ENCODE assay signal across 21 mouse cellular contexts in genomic region chr17:5012091-5012490, GRCm38 (mm10). TPM values are rescaled to one million over a fixed set of nuclear protein-coding genes. Genes with fewer than 3 reads are reported as not detected.
A peak's percentile ranks its signal among the peaks of the same experiment; 100 is the strongest.
DNase-seq lines count a peak whose midpoint lies in the region; ATAC-seq and TF ChIP-seq lines count a peak whose summit lies in the region.
"Had no signal": no experiment of that assay in that cellular context is flagged by ENCODE, and none has a peak within 500 bp of the region (broad histone marks: within the 10 kb centered on the region; RNA-seq: fewer than 3 reads in every experiment).

No protein-coding gene starts in this region.

- peak; percentile 53 for DNase-seq in heart, embryonic 10.5 days (ENCODE audit: low spot score)
- no peak for DNase-seq in heart, adult 11 months
- no peak for DNase-seq in kidney, adult 2 months
- DNase-seq in liver, postnatal 0 days = no peak
- DNase-seq in midbrain, embryonic 14.5 days = no peak
- DNase-seq: adrenal gland, adult 8-10 months; cerebellum, adult 2 months; cerebellum, postnatal 14 days; gastrocnemius, postnatal 25 days; heart, adult 18-20 months; heart, postnatal 14 days; lung, postnatal 10 days; thymus, postnatal 14 days had no signal

- H3K4me3 ChIP-seq in heart, embryonic 10.5 days = no peak overlapping the region
- H3K4me3 ChIP-seq in kidney, embryonic 16.5 days (ENCODE audit: low read length) = no peak overlapping the region
- H3K4me3 ChIP-seq in kidney, adult 2 months (ENCODE audit: insufficient read depth, low read depth, low read length) = no peak overlapping the region
- H3K4me3 ChIP-seq in liver, postnatal 0 days (ENCODE audit: low read depth, low read length) = no peak overlapping the region
- no peak overlapping the region for H3K4me3 ChIP-seq in liver, embryonic 12.5 days
- no peak overlapping the region for H3K4me3 ChIP-seq in midbrain, embryonic 14.5 days (replicated peaks; ENCODE audit: low read depth, low read length)
- H3K4me3 ChIP-seq: erythroblast, embryonic 14.5 days; hindbrain, embryonic 10.5 days; limb, embryonic 12.5 days; midbrain, embryonic 13.5 days had no signal

- peaks cover 66% of the 10 kb centered on the region for H3K4me1 ChIP-seq in heart, embryonic 10.5 days
- H3K4me1 ChIP-seq in kidney, embryonic 16.5 days (ENCODE audit: insufficient read depth, low read length) = peaks cover 58% of the 10 kb centered on the region
- peaks cover 59% of the 10 kb centered on the region for H3K4me1 ChIP-seq in kidney, adult 2 months (ENCODE audit: control insufficient read depth, insufficient read depth, low read length)
- H3K4me1 ChIP-seq in liver, postnatal 0 days (ENCODE audit: insufficient read depth) = peaks cover 47% of the 10 kb centered on the region
- peaks cover 67% of the 10 kb centered on the region for H3K4me1 ChIP-seq in liver, embryonic 12.5 days
- H3K4me1 ChIP-seq in midbrain, embryonic 14.5 days (ENCODE audit: control insufficient read depth, insufficient read depth, low read length) = peaks cover 30% of the 10 kb centered on the region

- peaks cover 3% of the 10 kb centered on the region; the same call in 1 of the 2 replicates for H3K36me3 ChIP-seq in heart, embryonic 10.5 days
- no peaks in the 10 kb centered on the region for H3K36me3 ChIP-seq in kidney, embryonic 16.5 days (ENCODE audit: insufficient read depth, low read length)
- H3K36me3 ChIP-seq in kidney, adult 2 months (ENCODE audit: control insufficient read depth, insufficient read depth, low read length) = no peaks in the 10 kb centered on the region
- H3K36me3 ChIP-seq in liver, postnatal 0 days (replicated peaks; ENCODE audit: insufficient read depth, low read length) = no peaks in the 10 kb centered on the region
- no peaks in the 10 kb centered on the region for H3K36me3 ChIP-seq in liver, embryonic 12.5 days
- no peaks in the 10 kb centered on the region for H3K36me3 ChIP-seq in midbrain, embryonic 14.5 days (ENCODE audit: control insufficient read depth, insufficient read depth, low read length)
- H3K36me3 ChIP-seq: midbrain, embryonic 13.5 days had no signal

- no peaks in the 10 kb centered on the region for H3K9me3 ChIP-seq in heart, embryonic 10.5 days
- no peaks in the 10 kb centered on the region for H3K9me3 ChIP-seq in kidney, embryonic 16.5 days (ENCODE audit: low read length)
- H3K9me3 ChIP-seq in liver, postnatal 0 days (ENCODE audit: low read length) = no peaks in the 10 kb centered on the region
- no peaks in the 10 kb centered on the region for H3K9me3 ChIP-seq in liver, embryonic 12.5 days (replicated peaks)
- H3K9me3 ChIP-seq in midbrain, embryonic 14.5 days (ENCODE audit: control insufficient read depth, low read length) = no peaks in the 10 kb centered on the region
- H3K9me3 ChIP-seq: G1E; hindbrain, embryonic 10.5 days; limb, embryonic 12.5 days; midbrain, embryonic 13.5 days had no signal

- no peak overlapping the region for H3K4me2 ChIP-seq in kidney, embryonic 16.5 days (replicated peaks; ENCODE audit: low read depth, low read length)
- H3K4me2 ChIP-seq in liver, postnatal 0 days (ENCODE audit: low read depth, low read length) = no peak overlapping the region
- no peak overlapping the region for H3K4me2 ChIP-seq in liver, embryonic 12.5 days
- no peak overlapping the region for H3K4me2 ChIP-seq in midbrain, embryonic 14.5 days (ENCODE audit: low read length)
- H3K4me2 ChIP-seq: limb, embryonic 12.5 days; midbrain, embryonic 13.5 days had no signal

- no peaks in the 10 kb centered on the region for H3K27me3 ChIP-seq in heart, embryonic 10.5 days (ENCODE audit: insufficient read depth, poor library complexity, severe bottlenecking)
- H3K27me3 ChIP-seq in kidney, embryonic 16.5 days (ENCODE audit: insufficient read depth, low read length) = no peaks in the 10 kb centered on the region
- no peaks in the 10 kb centered on the region for H3K27me3 ChIP-seq in kidney, adult 2 months (replicated peaks; ENCODE audit: control insufficient read depth, insufficient read depth, low read length)
- no peaks in the 10 kb centered on the region for H3K27me3 ChIP-seq in liver, postnatal 0 days (ENCODE audit: insufficient read depth, low read length)
- H3K27me3 ChIP-seq in liver, embryonic 12.5 days (replicated peaks) = no peaks in the 10 kb centered on the region
- no peaks in the 10 kb centered on the region for H3K27me3 ChIP-seq in midbrain, embryonic 14.5 days (ENCODE audit: control insufficient read depth, insufficient read depth, low read length)
- H3K27me3 ChIP-seq: limb, embryonic 12.5 days; midbrain, embryonic 13.5 days had no signal

- no peak for TF ChIP-seq EP300 in liver, postnatal 0 days (IDR thresholded peaks at IDR 0.05; ENCODE audit: low read depth)

- no peak for TF ChIP-seq CTCF in kidney, adult 2 months (conservative IDR thresholded peaks at IDR 0.05; ENCODE audit: insufficient read depth, insufficient read length, low read depth, low read length)
- no peak for TF ChIP-seq CTCF in liver, postnatal 0 days (IDR thresholded peaks at IDR 0.05; ENCODE audit: low read depth)

- ATAC-seq in kidney, embryonic 16.5 days (ENCODE audit: low FRiP score, low TSS enrichment) = peak; percentile 25; the same call in 1 of the 2 replicates
- no peak for ATAC-seq in liver, postnatal 0 days
- ATAC-seq in liver, embryonic 12.5 days = no peak
- ATAC-seq in midbrain, embryonic 14.5 days (ENCODE audit: low FRiP score, low TSS enrichment) = no peak
- ATAC-seq: midbrain, embryonic 13.5 days had no signal

- 76% methylated on average over 3 of the region's 3 CpGs for WGBS in heart, embryonic 10.5 days
- 18% methylated on average over 3 of the region's 3 CpGs for WGBS in kidney, embryonic 16.5 days
- 25% methylated on average over 3 of the region's 3 CpGs for WGBS in kidney, adult 2 months
- 73% methylated on average over 3 of the region's 3 CpGs for WGBS in liver, postnatal 0 days (ENCODE audit: insufficient replicate concordance)
- WGBS in liver, embryonic 12.5 days (ENCODE audit: insufficient replicate concordance) = 62% methylated on average over 3 of the region's 3 CpGs
- 72% methylated on average over 3 of the region's 3 CpGs for WGBS in midbrain, embryonic 14.5 days

- no peak overlapping the region for H3K27ac ChIP-seq in heart, embryonic 10.5 days
- H3K27ac ChIP-seq in kidney, embryonic 16.5 days (ENCODE audit: low read length) = no peak overlapping the region
- H3K27ac ChIP-seq in kidney, adult 2 months (ENCODE audit: insufficient read depth, low read depth, low read length) = no peak overlapping the region
- 0 out of 2 replicates have a peak overlapping the region, but pooled peaks have one; percentile 14 for H3K27ac ChIP-seq in liver, postnatal 0 days (ENCODE audit: low read depth)
- H3K27ac ChIP-seq in liver, embryonic 12.5 days = no peak overlapping the region
- no peak overlapping the region for H3K27ac ChIP-seq in midbrain, embryonic 14.5 days (replicated peaks; ENCODE audit: low read depth, low read length)
- H3K27ac ChIP-seq: hindbrain, embryonic 10.5 days; limb, embryonic 12.5 days; macrophage; midbrain, embryonic 13.5 days had no signal

- no peak overlapping the region for H3K9ac ChIP-seq in kidney, embryonic 16.5 days (replicated peaks; ENCODE audit: low read length)
- no peak overlapping the region for H3K9ac ChIP-seq in liver, postnatal 0 days (replicated peaks)
- no peak overlapping the region for H3K9ac ChIP-seq in liver, embryonic 12.5 days
- no peak overlapping the region for H3K9ac ChIP-seq in midbrain, embryonic 14.5 days (replicated peaks; ENCODE audit: low read length)
- H3K9ac ChIP-seq: limb, embryonic 12.5 days; midbrain, embryonic 13.5 days had no signal

- TF ChIP-seq POLR2A in kidney, adult 2 months (IDR thresholded peaks at IDR 0.05; ENCODE audit: low read depth, low read length) = no peak

RNA-seq across cellular contexts. Expression of gene Arid1b, which starts 18.0 kb away (rescaled TPM):
- 6.1 and 8.4 TPM in 2 replicates for polyA plus RNA-seq in heart, embryonic 10.5 days (2016; fragmentation: Nextera tagmentation; extraction: Ambion mirVana)
- polyA plus RNA-seq in kidney, embryonic 16.5 days (2015; fragmentation: Nextera tagmentation; extraction: Ambion mirVana) = 10.9 and 11.0 TPM in 2 replicates
- polyA plus RNA-seq in kidney, adult 2 months (2012; rRNA removed) = 20.6 and 22.0 TPM in 2 replicates
- polyA plus RNA-seq in liver, postnatal 0 days (2015; fragmentation: Nextera tagmentation; extraction: Ambion mirVana) = 1.9 and 2.2 TPM in 2 replicates
- polyA plus RNA-seq in liver, embryonic 12.5 days (2016; fragmentation: Nextera tagmentation; extraction: Ambion mirVana) = 5.5 and 5.9 TPM in 2 replicates
- polyA plus RNA-seq in midbrain, embryonic 14.5 days (2014; fragmentation: Nextera tagmentation; extraction: Ambion mirVana) = 22.8 and 23.8 TPM in 2 replicates
